Mouse (Mus musculus): ENCODE results near the gene Tnfaip2.

Gene Tnfaip2

GRCm38 (mm10) chr12:111445890-111446613 lies 3.8 kb downstream of the Tnfaip2 start:
- DNase-seq: peak; percentile 28

- DNase-seq: peak; percentile 32
Observed at GRCm38 (mm10) chr12:111446745-111447144, 4.5 kb downstream of the Tnfaip2 start.

- DNase-seq: peak; percentile 38
Observed at GRCm38 (mm10) chr12:111447350-111447749, 5.1 kb downstream of the Tnfaip2 start.

GRCm38 (mm10) chr12:111447898-111448760 lies 5.9 kb downstream of the Tnfaip2 start:
- DNase-seq: peak; percentile 27

GRCm38 (mm10) chr12:111448931-111449705 lies 6.8 kb downstream of the Tnfaip2 start:
- DNase-seq: peak; percentile 78

- DNase-seq: peak; percentile 78
Observed at GRCm38 (mm10) chr12:111450359-111450758, 8.1 kb downstream of the Tnfaip2 start.

GRCm38 (mm10) chr12:111451561-111451960 lies 9.3 kb downstream of the Tnfaip2 start:
- no peak for DNase-seq

GRCm38 (mm10) chr12:111454021-111454420 lies 11.8 kb downstream of the Tnfaip2 start:
- DNase-seq: no peak

- DNase-seq: no peak
Observed at GRCm38 (mm10) chr12:111454543-111455280, 12.4 kb downstream of the Tnfaip2 start.

- DNase-seq: peak; percentile 40
Observed at GRCm38 (mm10) chr12:111455311-111455846, 13.1 kb downstream of the Tnfaip2 start.

- DNase-seq: no peak
Observed at GRCm38 (mm10) chr12:111455860-111456259, 13.6 kb downstream of the Tnfaip2 start.

- DNase-seq: no peak
Observed at GRCm38 (mm10) chr12:111457742-111458141, 15.5 kb downstream of the Tnfaip2 start.

- no peak for DNase-seq
Observed at GRCm38 (mm10) chr12:111463570-111463969, 21.3 kb downstream of the Tnfaip2 start.

GRCm38 (mm10) chr12:111466369-111466768 lies 24.1 kb downstream of the Tnfaip2 start:
- DNase-seq: no peak

- no peak for DNase-seq
Observed at GRCm38 (mm10) chr12:111468206-111468605, 25.9 kb downstream of the Tnfaip2 start.

- DNase-seq: peak; percentile 75
Observed at GRCm38 (mm10) chr12:111469507-111469906, 27.2 kb downstream of the Tnfaip2 start.

- DNase-seq: no peak
Observed at GRCm38 (mm10) chr12:111471119-111471518, 28.9 kb downstream of the Tnfaip2 start.

GRCm38 (mm10) chr12:111471721-111472120 lies 29.5 kb downstream of the Tnfaip2 start:
- DNase-seq: no peak

- DNase-seq: no peak
Observed at GRCm38 (mm10) chr12:111472886-111473285, 30.6 kb downstream of the Tnfaip2 start.

GRCm38 (mm10) chr12:111474384-111474783 lies 32.1 kb downstream of the Tnfaip2 start:
- DNase-seq: no peak

GRCm38 (mm10) chr12:111474893-111475643 lies 32.8 kb downstream of the Tnfaip2 start:
- DNase-seq: peak; percentile 75

Data from kidney, adult 18-20 months (tissue).